Mouse (Mus musculus) heart, postnatal 0 days (tissue): Measurements from ENCODE around the gene Ranbp10.

Experiments used
- CTCF ChIP-seq: IDR thresholded peaks from 2 replicates; pipeline ENCODE4 v1.5.1; 2016; ENCODE audit warnings: antibody characterized with exemption, control low read depth, low read depth
- EP300 ChIP-seq: IDR thresholded peaks from 2 replicates; pipeline ENCODE4 v1.6.1; 2016; ENCODE audit warnings: antibody characterized with exemption, low read depth

DNA sequence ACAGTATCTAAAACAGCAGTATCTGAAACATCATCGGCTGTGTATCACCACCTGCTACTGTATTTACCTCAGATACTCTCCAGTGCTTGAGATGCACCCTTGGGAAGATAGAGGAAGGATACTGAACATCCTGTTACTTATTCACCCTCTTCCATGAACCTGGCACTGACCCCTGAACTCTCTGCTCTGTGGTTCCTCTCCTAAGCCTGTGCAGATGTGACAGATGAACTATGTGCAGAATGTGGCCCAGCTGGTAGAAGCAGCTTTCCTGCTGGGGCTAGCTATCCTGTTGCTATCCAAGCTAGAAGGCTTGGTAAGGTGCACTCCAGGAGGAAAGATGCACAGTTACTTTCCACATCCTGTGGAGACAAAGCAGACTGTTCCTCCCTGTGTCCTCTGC is 33.8 kb downstream of the Ranbp10 start:
- TF ChIP-seq CTCF = no peak
- no peak for TF ChIP-seq EP300
